Mouse (Mus musculus) urinary bladder, postnatal 14 days (tissue): ENCODE data around the gene Theg.
A peak's percentile ranks its signal among the peaks of the same experiment; 100 is the strongest.

Experiments used
- DNase-seq: peaks from one replicate; pipeline ENCODE4 v3.0.0; 2021; ENCODE audit warnings: low spot score

The Theg gene

DNA sequence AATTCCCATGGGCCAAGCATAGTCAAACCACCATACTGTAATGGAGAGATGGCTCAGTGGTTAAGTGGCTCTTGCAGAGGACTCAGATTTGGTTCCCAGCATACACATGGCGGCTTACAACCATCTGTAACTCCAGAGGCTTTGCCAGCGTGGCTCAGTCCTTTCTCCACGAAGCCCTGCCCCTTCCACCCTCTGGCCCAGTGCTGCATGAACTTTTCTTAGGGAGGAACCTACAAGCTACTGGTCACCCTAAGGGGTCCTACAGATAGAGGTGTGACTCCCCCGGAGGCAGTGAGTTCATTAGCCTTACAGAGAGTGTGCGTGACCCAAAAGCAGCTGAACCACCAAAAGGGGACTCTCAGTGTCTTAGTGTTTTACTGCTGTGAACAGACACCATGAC, 30.2 kb downstream of the Theg start:
- DNase-seq = no peak

DNA sequence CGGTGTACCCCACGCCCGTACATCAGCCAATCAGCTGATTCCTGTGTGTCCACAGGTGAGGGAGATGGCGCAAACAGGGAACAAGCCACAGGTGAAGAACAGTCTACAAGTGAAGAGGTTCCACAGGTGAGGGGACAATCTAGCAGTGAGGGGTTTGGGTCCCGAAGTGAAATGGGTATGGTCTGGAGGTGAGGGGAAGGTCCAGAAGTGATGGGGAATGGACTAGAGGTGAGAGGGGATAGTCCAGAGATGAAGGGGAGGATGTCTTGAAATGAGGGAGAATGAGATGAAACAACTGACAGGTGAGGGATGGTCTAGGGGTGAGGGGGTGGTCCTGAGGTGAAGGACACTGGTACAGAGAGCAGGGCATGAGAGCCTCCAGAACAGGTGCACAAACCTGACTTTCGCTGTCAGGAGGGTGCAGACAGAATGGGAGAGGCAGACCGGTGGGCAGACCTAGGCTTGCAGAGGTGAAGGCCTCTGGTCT, 31.9 kb downstream of the Theg start:
- DNase-seq = no peak

DNA sequence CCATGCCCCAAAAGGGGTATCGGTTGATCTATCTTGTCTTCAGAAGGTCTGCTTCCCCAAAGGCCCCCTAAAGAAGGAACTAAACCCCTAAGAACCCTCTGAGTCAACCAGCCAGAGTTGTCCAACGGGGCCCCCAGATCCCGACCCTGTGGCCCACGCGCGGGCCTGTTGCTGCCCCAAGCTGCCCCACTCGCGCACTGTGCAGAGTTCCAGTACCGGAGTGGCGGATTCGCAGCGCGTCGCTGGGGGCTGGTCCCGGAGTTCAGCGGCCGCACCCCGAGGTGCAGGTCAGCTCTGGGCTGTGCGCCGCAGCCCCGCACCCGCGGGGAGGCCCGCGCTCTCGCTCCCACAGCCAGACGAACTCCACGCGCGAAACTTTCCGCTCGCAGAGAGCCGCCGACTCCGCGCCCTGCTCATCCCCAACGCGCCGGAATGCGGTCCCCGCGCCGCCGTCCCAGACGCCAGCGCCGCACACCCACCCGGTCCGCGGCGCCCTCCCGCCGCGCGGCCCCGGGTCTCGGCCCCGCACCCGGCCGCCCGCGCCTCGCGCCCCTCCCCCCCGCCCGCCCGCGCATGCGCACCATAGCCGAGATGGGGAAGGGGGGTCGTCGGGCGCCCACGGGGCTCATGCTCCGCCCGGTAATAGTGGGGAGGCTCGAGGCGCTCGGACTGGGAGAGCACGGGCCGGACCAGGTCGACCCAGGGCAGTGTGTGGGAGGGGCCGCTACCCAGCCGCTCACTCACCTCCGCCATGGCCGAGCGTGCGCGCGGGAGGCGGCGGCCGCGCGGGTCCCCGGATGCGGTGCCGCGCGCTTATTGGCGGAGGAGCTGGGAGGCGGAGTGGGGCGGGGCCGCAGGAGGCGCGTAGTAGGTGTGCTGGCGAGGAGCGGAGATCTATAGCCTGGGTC, 32.5 kb downstream of the Theg start, which contains the start of gene Mier2:
Mier2 (minus strand) TSS at position 870 of the 908 bp plus-strand sequence.
- peak; percentile 82 for DNase-seq

DNA sequence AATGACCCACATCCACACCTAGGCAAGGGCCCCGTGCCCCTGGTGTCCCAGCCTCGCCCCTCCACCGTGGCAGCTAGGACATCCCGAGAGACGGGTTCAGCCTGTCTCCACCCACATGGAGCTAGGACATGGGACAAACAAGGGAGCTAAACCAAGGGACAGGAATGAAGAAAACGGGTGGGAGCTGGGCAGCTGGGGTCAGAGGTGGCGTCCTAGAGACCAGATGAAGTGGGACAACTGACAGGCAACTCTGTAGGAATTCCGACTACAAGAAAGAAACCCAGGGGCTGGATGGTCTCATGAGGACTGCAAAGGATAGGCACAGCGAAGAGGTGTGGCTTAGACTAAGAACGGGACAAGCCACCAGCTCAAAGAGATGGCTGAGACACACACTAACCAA, 33.4 kb downstream of the Theg start:
- DNase-seq = no peak

DNA sequence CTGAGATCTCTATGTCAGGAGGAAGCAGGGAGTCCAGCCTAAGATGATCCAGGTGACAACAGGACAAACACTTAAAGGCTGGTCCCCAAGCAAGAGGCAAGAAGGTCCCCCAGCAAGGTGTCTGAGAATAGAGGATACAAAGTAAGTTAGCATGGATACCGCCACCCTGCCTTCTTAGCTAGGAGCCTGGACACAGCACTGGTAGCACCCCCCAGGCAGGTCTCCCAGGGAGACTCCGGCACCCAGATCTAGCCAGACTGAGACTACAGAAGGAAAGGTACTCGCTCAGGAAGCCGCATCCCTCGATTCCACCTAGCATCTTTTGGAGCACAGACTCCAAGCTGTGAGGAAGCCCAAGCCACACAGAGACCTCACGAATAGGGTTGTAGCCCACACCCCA, 34.0 kb downstream of the Theg start:
- DNase-seq = no peak

DNA sequence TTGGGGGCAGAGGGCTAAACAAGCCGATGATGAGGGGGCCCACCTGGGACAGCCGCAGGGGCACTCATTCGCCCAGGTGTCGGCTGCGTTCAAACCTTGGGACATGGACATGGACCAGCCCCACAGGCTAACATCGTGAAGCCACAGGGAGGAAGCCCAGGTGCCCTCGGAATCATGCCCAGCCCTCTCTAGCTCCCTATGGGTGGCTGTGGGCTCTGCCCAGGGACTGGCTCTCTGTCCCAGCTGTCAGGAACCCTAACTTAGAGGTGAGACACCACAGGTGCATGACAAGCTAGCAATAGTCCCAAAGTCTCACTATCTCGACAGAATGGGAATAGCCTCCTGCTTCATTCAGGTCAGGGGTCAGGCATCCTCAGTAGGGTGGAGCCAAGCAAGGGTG, 34.6 kb downstream of the Theg start:
- DNase-seq = no peak

DNA sequence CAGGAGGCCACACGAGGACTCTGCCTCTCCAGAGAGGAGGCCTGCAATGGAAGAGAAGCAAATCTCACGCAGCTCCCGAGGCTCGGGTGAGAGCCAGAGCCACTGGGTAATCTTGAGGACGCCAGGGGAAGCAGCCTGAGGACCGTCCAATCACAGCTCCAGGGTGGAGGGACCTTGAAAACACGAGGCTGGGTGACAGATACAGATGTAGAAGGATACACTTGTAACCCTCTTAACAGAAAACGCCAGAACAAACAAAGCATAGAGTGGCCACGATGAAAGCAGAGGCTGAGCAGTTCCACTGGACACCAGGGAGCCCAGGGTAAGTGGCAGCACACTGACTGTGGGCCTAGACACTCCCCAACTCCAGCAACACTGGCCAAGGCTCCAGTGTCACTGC, 36.8 kb downstream of the Theg start:
- DNase-seq = no peak

DNA sequence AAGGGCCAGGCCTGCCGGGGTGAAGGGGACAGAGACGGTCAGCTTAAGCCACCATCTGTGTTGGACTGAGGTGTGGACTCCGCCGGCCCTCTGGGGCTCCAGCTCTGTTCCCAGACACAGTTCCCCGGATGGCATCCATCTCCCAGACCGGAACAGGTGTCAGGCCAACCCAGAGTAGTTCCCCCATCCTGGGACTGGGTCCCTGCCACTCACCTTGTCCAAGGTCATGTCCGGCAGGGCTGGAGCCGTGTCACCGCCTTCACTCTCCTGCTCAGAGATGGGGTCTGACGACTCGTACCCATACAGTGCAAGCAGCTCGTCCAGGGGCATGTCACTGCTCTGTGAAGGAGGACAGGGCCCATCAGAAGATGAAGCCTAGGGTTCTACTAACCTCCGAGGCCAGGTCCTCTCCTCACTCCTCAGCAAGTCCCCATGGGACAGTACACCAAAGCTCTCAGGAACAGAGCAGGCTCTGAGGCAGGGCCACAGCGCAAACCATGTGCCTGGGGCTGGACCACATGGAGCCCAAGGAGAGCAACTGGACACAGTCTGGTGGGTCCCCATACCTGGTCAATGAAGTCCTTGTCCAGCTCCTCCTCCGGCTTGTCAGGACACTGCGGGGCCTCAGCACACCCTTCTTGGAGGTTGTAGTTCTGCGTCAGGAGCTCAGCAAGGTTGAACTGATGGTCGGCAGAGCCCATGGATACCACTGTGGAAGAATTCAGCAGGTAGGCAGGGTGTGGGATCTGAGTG, 38.0 kb downstream of the Theg start:
- DNase-seq = peak; percentile 1

DNA sequence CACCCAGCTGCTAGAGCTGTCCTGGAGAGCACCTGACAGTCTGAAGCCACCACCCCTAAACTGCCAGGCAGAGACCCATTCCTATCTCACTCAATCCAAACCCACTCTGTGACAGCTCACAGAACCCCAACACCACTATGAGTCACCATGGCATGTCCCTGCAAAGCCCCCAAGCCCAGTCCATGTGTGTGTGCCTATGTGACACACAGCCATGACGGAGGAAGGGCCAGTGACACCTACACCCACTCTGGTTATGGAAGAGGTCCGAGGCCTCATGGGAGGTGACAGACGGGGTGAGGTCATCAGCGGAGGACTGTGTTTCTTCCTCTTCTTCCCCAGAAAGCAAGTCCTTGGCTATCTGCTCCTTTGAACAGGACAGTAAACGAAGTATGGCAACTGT, 38.6 kb downstream of the Theg start:
- no peak for DNase-seq

DNA sequence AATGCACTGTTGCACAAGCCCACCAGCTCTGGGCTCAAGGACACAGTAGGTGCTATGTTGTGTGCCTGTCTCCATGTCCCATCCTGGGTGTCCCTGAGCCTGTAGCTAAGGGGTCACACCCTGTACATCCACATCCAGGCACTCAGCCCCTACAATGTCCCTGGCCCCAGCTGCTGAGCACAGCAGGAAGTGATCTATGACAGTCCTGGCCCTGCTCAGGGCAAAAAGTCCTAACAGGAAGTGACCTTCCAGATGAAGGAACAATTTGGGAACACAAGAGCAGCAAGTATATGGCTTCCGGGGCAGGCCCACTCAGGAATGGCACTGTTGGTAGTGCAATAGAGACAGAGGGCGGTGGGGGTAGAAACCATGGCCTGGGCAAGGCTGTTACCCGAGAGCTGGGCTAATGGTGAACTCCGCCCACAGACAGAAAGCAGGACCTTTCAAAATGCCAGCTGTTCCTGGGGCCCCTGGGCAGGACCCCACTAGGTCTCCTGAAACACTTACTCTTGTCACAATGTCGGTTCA, 39.9 kb downstream of the Theg start:
- DNase-seq = no peak

DNA sequence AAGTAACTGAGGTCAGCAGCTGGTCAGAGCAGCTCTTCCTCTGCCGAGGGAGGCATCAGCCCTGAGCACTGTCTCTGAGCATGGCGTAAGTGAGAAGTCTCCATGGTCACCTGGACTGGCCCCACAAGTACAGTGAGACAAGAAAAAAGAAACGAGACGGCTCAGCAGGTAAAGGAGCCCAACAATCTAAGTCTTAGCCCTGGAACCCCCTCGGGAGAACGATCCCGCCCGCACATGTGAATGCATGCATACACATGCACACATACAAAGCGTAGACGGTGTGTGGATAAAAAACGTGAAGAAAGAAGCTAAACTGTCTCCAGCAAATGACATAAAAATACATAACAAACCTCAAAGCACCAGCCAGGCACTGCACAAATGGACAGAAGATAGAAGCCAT, 40.6 kb downstream of the Theg start:
- DNase-seq = no peak

DNA sequence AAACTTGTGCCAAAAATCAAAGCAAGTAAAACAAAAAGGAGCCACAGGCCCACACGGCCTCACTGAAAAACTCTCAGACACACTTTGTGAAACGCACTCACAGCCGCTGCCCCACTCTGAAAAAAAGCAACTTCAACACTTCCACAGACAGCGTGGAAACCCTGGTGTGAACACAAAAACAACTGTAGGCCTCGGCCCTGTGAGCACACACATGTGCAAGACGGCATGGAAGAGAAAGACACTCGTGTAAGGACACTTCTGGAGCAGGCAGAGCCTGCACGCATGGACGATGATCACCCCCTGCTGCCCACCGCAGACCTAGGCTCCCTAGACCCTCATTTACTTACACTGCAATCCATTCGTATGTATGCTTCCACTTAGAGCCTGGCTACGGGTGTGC, 41.2 kb downstream of the Theg start:
- no peak for DNase-seq

DNA sequence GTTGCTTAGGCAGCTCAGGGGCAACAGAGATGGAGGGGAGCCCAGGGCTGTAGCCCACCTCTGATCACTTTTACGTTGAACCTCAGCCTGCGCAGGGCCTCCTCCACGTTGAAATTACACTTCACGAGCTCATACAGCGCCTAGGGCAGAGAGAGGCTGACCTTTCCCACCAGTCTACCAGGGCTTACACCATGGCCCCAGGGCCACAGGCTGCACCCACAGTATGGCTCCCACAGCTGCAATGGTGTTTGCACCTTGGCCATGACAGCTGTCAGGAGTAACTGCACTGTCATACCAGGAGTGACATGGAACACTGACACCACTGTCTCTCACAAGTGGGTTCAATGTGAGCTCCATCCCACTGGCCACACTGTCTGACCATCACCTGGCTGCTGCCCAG, 42.5 kb downstream of the Theg start:
- DNase-seq = no peak

DNA sequence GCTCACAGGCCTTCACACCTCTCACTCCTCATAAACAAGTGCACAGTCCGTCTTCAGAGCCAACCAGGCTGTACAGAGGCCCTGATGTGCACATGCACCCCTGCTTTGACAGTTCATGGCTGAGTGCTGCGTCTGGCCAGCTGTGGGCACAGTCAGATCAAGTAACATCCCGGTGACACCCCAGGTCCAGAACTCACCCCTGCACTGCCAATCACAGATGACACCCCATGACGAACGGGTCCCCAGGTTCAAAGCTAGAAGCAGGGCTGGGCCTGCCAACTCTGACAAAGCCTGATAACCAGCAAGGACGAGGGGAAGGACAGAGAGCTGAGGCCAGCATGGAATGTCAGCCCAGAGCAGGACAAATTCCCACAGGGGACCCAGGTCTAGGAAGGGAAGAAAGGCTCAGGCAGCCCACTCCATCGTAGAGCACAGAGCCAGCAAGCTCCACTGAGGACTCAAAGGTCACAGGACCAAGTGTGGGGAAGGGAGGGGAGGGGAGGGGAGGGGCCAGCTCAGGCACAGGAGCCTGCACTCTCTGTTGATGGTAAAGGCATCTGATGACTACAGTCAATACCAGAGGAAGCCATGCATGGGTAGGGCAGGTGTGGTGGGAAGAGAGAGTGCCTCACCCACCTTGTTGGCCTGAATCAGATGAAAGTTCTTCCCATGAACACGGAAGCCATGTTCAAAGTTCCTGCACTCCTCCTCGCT, 43.1 kb downstream of the Theg start:
- no peak for DNase-seq

DNA sequence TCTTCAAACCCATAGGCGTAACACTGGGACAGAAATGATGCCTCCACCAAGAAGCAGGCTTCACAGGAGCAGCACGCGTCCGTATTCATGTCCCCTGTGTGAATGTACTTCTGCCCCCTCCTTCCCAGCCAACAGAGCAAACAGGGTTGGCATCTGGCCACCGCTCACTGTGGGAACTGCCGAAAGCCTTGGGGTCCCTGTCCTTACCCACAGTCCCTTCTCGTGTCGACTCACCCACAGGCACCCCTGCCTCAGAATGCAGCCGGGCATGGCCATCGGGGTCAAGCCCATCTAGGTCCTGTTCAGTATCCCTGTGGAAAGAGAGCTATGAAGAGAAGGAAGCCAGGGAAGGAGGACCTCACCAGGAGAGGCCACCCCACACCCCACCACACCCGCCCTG, 45.0 kb downstream of the Theg start:
- no peak for DNase-seq

DNA sequence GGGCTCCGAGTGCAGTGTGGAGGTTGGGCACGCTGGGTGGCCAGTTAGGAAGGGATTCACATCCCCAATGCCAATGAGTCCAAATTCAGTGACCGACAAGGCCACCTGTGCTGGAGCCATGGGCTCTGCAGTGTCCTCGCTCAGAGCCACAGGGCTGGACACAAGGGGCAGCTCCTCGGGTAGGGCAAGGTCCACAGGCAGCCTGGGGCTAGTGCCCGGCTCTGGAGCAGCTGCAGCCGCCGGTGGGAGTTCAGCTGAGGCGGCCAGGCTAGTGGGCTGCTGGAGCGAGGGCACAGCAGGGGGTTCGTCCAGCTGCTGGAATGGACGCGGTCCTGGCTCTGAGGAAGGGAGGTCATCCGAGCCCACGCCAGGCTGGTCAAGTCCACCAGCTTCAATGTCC, 45.6 kb downstream of the Theg start:
- no peak for DNase-seq

DNA sequence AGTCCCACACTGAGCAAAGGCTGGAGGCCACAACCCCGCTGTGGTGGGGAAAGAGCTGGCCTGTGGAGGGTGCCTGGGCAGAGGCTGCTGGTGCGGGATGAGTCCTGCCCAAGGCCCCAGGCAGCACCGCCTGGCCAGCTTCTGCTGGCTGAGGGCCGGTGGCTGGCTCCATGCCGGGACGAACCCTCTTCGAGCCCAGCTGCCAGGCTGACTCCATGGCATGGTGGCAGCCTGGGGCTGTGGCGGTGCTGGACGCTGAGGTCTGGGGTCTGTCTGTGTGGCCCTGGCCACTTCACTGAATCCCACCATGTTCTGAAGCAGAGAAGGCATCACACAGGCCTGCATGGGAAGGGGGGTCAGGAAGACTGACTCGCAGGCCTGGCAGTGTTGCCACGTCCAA, 46.4 kb downstream of the Theg start:
- DNase-seq = no peak

DNA sequence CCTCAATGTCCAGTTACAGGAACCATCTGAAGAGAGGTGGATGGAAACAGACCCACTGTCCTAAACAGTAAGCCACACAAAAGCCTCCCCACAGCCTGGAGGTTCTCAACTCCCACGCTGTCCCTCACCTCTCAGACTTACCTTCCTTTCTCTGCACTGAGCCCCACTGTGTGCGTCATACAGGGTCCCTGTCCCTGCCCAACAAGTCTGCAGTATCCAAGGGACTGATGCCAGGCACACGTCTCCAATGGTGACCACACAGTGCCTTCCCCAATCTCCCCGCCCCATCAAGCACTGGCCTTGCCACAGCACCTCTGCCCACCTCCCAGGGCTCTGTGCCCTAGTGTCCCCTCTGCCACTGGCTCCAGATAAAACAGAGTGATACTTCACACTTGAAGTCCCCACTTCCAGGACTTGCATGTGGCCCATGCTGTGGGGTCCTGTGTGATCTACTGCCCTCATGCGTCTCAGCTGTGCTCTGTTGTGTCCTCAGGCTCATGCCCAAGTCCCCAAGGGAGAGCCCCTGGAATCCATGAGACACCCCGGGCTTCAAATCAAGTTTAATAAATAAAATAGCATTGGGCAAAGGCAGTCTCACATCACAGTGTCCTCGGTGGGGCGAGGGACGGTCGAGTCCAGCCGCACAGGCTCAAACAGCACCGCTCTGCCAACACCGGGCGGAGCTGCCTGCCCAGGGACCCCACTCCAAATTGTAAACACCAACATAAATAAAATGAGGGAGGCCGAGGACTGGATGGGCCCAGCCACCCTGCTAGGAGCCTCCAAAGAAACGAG, 47.2 kb downstream of the Theg start:
- no peak for DNase-seq

DNA sequence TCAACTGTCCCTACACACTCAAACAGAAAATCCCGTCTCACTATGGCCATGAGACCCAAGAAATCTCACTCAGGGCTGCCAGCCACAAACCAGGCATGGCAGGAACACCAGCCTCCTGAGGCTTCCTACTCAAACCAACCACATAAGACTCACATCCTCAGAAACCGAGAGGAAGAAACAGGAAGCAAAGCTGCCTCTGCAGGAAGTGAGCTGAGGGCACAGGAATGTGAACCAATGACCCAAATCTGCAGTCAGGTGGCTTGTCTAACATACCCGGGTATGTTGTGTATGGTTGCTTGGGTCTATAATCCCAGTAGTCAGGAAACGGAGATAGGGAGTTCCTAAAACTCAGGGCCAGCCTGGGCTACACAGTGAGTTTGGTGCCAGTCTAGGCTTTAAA, 48.3 kb downstream of the Theg start:
- DNase-seq = no peak

DNA sequence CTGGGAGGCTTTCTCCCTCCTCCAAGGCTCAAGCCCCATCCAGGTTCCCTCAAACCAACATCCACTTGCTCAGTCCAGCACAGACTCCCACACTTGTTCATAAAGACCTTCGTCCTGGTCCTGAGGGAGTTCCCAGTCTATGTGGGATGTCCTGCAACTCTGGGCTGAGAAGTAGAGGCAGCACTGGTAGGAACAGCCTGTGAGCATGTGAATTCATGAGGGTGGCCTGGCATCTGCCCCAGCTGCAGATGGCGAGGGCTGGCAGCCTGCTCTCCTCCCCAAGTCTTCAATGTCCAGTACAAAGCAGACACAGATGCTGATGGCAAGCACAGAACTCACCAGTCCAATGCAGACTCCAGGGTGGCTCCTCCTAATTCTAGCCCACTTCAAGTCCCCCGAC, 48.8 kb downstream of the Theg start:
- no peak for DNase-seq

DNA sequence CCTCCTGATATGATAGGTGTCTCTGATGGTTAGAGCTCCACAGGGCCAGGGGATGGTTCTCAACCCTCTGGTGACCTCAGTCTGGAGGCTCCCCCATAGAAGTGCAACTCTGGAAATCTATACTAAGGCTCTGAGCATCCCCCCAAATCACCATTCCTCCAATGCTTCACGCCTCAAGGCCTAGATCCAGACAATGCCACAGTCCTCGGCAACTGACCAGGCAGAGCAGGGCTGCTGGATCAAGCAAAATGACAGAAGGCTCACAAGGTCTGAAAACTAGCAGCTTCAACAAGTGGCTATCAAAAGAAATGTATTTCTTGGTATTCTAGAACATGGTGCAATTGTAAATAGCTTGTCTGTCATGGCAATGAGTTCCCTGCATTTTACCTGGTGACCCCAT, 49.4 kb downstream of the Theg start:
- DNase-seq = no peak

DNA sequence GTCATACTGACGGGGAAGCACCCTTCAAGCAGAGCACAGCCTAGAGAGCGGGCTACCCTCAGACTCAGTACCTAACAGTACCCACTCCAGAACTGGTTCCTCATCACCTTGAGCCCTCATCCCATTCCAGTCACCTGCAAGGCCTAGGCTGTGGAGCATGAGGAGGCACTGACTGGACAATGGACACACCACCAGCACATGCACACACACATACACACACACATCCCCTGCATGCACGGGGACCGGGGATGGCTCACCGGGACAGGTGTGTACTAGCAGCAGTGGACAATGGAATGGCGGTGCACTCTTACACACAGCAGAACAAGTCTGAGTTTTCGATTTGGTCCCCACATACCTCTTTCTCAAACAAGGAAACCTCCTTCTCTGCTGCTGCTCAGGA, 49.9 kb downstream of the Theg start:
- no peak for DNase-seq
